Mouse (Mus musculus): ENCODE results near the gene Tsks. TPM values are rescaled to one million over a fixed set of nuclear protein-coding genes. Genes with fewer than 3 reads are reported as not detected.

The Tsks gene
- total RNA-seq (2023): not detected in 2 replicates

GRCm38 (mm10) chr7:44942904-44943303 is at the start of gene Tsks:
Gene Tsks (plus strand): TSS chr7:44943204.

DNA sequence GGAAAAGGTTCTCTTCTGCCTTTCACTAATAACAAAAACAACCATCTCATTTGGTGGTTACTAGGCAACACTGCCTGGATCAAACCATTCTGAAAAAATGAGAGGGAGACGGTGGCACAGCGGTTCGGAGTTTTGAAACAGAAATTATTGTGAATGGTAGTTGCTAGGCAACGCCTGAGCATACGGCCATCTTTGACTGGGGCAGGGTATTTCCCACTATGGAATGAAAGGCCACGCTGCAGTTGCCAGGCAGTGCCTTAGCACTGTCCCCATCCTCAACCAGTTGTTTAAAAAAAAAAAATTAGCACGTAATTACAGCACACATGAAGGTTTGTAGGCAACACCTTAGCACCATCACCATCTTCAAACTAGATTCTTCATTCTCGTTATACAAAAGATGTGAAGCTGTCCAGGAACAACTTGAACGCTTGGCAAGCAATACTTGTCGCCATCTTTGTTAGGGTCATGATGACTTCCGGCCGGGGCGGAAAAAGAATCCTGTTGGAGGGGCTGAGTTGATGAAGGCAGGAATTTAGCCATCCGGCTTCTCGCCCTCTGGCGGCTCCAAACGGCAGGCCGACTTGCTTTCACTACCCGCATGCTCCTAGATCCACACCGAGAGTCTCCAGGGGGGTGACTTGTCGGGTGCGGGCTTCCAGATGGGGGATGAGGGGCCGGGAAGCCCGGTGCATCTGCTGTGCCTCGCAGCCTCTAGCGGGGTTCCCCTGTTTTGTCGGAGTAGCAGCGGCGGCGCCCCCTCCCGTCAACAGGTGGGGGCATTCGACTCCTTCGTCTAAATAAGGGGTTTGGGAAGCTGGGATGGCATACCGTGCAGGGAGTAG is 47.2 kb upstream of the Tsks start, which contains the start of gene Fuz:
Gene Fuz, plus strand, starts transcription at position 487 of the 842 bp plus-strand sequence.

DNA sequence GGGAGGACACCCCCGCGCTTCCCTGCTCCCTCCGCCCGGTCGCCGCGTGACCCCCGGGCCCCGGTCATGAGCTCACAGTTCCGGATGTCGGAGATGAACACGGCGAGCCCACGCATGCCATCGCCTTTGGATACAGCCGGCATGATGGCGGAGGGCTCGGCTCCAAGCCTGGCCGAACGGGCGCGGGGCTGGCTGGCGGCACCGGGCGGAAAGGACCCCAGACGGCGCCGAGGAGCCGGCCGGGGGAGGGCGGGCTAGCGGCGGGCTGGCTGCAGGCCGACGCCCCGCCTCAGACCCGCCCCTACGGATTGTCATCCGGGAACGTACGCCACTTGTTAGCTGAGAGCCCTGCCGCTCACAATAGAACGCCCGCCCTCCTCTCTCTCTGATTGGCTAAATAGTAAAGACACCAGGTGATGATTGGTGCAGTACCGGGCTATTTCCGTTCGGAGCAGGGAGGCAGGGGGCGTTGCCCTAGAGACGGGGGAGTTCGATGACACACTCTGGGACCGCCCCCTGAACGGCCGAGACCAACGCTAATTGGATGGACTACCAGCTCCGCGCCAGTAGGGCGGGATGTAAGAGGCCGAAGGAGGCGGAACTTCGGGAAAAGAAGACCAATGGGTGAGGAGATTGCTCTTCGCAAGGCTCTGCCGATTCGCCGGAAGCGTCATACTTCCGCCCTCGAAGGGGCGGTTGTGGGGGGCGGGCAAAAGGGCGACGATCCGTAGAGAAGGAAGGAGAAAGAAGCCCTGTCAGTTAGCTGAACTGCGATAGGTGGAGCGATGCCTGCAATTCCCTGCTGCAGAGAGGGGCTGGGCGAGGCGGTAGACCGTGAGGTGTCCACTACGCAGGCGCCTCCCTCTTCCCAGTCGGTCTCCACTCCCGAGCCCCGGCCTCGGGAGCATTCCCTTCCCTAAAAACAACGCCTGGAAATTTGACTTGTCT is 13.5 kb upstream of the Tsks start, which contains the start of gene Ap2a1:
Gene Ap2a1, minus strand, starts transcription at position 293 of the 948 bp plus-strand sequence.

DNA sequence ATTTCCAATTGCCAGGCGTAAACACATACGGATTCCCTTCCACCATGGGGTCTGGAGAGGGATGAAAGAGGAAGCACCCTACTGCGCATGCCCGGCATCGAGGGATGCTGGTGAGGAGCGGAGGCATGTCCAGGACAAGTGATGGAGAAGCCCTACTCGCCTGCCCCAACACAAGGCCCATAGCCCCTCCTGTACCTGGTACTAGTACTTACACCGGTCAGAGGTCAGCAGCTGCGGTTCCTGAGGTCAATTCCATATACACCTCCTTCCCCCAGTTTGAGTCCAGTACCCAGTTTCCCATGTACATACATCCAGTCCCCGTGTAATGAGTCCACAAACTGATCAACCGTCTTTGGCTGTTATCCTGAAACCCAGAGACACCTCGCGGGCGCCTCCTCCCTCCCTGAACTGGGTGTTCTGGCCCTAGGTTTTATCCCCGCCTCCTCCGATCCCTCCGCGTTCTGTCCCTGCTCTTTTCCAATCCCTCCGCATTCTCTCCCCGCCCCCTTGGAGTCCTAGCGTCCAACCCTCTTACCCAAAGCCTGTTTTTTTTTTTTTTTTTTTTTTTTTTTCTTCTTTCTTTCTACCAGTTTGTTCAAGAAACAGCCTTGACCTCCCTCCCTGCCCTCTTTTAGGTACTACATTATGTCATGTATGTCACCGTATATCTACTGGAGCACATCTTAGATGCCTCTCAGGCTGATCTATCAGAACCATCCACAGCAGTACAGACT is 31.5 kb downstream of the Tsks start, which contains the start of gene Cpt1c:
Gene Cpt1c, minus strand, starts transcription at position 469 of the 734 bp plus-strand sequence.

GRCm38 (mm10) chr7:44986192-44986878 is 43.3 kb downstream of the Tsks start, which contains the start of gene Prmt1:
Gene Prmt1 (minus strand): TSS chr7:44986568.

DNA sequence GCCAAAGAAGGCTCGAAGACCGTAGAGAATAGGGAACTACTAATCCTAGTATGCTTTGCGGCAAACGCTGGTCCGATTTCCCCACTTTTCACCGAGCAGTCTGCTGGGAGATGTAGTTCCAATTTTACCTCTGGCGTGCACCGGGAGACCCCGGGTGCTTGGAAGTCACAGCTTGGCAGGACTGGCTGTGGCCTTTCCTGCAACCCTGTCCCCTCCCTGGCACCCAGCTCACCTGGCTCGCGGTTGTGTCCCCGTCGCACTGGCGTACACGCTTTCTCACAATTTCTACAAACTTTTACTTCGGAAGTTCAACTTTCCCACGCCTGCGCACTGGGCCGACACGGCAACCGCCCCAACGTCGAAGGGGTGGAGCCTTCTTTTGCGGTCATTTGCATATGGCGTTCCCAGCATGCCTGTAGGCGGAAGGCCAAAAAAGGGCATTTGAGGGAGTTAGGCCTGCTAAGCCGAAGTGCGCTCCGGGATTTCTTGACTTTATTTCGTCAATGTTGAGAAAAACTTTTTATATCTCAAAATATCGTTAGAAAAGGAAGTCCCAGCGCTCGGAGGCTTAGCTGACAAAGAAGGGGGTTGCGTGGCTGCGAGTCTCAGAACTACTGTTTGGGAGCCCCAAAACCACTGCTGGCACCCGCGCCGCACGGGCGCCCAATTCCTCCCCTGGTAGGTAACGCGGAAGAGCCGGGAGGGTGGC is 54.4 kb downstream of the Tsks start, which contains the start of gene Irf3:
Gene Irf3, plus strand, starts transcription at position 418 of the 709 bp plus-strand sequence.

DNA sequence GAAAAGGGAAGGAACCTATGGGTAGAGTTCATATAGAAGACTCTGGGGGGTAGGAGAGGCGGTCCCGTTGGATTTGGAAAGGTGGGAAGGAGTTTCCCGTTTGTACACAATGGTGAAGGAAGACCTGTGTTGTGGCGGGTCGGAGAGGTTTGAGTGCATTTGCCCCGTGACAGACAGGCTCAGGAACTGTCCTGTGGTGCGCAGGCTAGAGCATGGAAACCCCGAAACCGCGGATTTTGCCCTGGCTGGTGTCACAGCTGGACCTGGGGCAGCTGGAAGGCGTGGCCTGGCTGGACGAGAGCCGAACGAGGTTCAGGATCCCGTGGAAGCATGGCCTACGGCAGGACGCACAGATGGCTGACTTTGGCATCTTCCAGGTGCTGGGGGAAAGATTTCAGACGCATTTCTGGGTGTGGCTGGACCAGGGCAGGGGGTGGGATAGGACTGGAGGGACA is 55.5 kb downstream of the Tsks start, which contains the start of gene Bcl2l12:
Gene Bcl2l12, minus strand, starts transcription at position 212 of the 455 bp plus-strand sequence.

Other genes with a start within 250 kb of the Tsks start
- gene Izumo2, start 234.5 kb upstream of the Tsks start, total RNA-seq (2023): not detected in 2 replicates
- 43.2 and 46.2 TPM in 2 replicates for gene Vrk3, start 194.8 kb upstream of the Tsks start, total RNA-seq (2023)
- 0.13 and 0.98 TPM in 2 replicates for gene Zfp473, start 192.2 kb upstream of the Tsks start, total RNA-seq (2023)
- gene Nup62, start 127.1 kb upstream of the Tsks start, total RNA-seq (2023): 43.7 and 56.6 TPM in 2 replicates
- gene Il4i1, start 126.8 kb upstream of the Tsks start, total RNA-seq (2023): 0.54 and 0.63 TPM in 2 replicates
- 5.5 and 6.4 TPM in 2 replicates for gene Atf5, start 126.5 kb upstream of the Tsks start, total RNA-seq (2023)
- 13.8 and 19.9 TPM in 2 replicates for gene Akt1s1, start 94.2 kb upstream of the Tsks start, total RNA-seq (2023)
- gene Tbc1d17, start 94.1 kb upstream of the Tsks start, total RNA-seq (2023): 69.2 and 85.6 TPM in 2 replicates
- gene Pnkp, start 86.1 kb upstream of the Tsks start, total RNA-seq (2023): 520 and 612 TPM in 2 replicates
- 29.4 and 29.6 TPM in 2 replicates for gene Ptov1, start 73.4 kb upstream of the Tsks start, total RNA-seq (2023)
- 31.2 and 33.7 TPM in 2 replicates for gene Med25, start 50.5 kb upstream of the Tsks start, total RNA-seq (2023)
- gene Fuz, start 47.1 kb upstream of the Tsks start, total RNA-seq (2023): 3.1 and 3.2 TPM in 2 replicates
- 64.6 and 68.6 TPM in 2 replicates for gene Ap2a1, start 13.7 kb upstream of the Tsks start, total RNA-seq (2023)
- 0.23 and 1.3 TPM in 2 replicates for gene Cpt1c, start 31.6 kb downstream of the Tsks start, total RNA-seq (2023)
- 48.5 and 57.0 TPM in 2 replicates for gene Prmt1, start 43.4 kb downstream of the Tsks start, total RNA-seq (2023)
- gene Irf3, start 54.4 kb downstream of the Tsks start, total RNA-seq (2023): 44.5 and 55.1 TPM in 2 replicates
- gene Bcl2l12, start 55.5 kb downstream of the Tsks start, total RNA-seq (2023): 7.3 and 7.9 TPM in 2 replicates
- 59.4 and 75.8 TPM in 2 replicates for gene Scaf1, start 73.2 kb downstream of the Tsks start, total RNA-seq (2023)
- gene Rras, start 74.8 kb downstream of the Tsks start, total RNA-seq (2023): 7.6 and 7.8 TPM in 2 replicates
- gene Prr12, start 109.7 kb downstream of the Tsks start, total RNA-seq (2023): 15.9 and 19.2 TPM in 2 replicates
- 32.5 and 35.9 TPM in 2 replicates for gene Nosip, start 119.2 kb downstream of the Tsks start, total RNA-seq (2023)
- gene Prrg2, start 119.5 kb downstream of the Tsks start, total RNA-seq (2023): 15.3 and 20.8 TPM in 2 replicates
- 2.6 and 3.0 TPM in 2 replicates for gene Rcn3, start 149.0 kb downstream of the Tsks start, total RNA-seq (2023)
- 11.5 and 11.6 TPM in 2 replicates for gene Fcgrt, start 160.6 kb downstream of the Tsks start, total RNA-seq (2023)
- 561 and 713 TPM in 2 replicates for gene Rps11, start 181.2 kb downstream of the Tsks start, total RNA-seq (2023)
- gene Rpl13a, start 185.6 kb downstream of the Tsks start, total RNA-seq (2023): 790 and 900 TPM in 2 replicates
- not detected in 2 replicates for gene Gm45713, start 193.0 kb downstream of the Tsks start, total RNA-seq (2023)
- gene Flt3l, start 193.2 kb downstream of the Tsks start, total RNA-seq (2023): 22.0 and 23.2 TPM in 2 replicates
- gene Pih1d1, start 211.1 kb downstream of the Tsks start, total RNA-seq (2023): 41.1 and 44.5 TPM in 2 replicates
- gene Aldh16a1, start 211.4 kb downstream of the Tsks start, total RNA-seq (2023): 77.5 and 91.9 TPM in 2 replicates
- 0.23 TPM in 1 of 2 replicates, not detected in the other for gene Slc17a7, start 220.7 kb downstream of the Tsks start, total RNA-seq (2023)
- gene Gfy, start 236.4 kb downstream of the Tsks start, total RNA-seq (2023): not detected in 2 replicates
- gene Pth2, start 237.8 kb downstream of the Tsks start, total RNA-seq (2023): not detected in 2 replicates

All from neutrophil, adult 65 days (primary cell).